Mouse (Mus musculus) thymus, adult 2 months (tissue): ENCODE results near the gene Prkcz.

Experiments
- CTCF ChIP-seq: fragments of 200-500 bp; IDR thresholded peaks from 2 replicates; pipeline ENCODE4 v1.5.1; 2012; ENCODE audit warnings: mild to moderate bottlenecking, control low read depth, low read length, moderate library complexity, borderline replicate concordance; ENCODE audit not compliant: control insufficient read depth, poor library complexity, insufficient read depth; ENCODE audit errors: extremely low read depth
- POLR2A ChIP-seq: fragments of 200-500 bp; IDR thresholded peaks from 2 replicates; pipeline ENCODE4 v1.6.1; 2012; ENCODE audit warnings: mild to moderate bottlenecking, low read length, control low read depth, moderate library complexity; ENCODE audit not compliant: control insufficient read depth, poor library complexity, insufficient read depth; ENCODE audit errors: extremely low read depth

- TF ChIP-seq CTCF, result 0 out of 2 replicates have a peak, but pooled peaks have one; percentile 21
- no peak for TF ChIP-seq POLR2A
Observed at GRCm38 (mm10) chr4:155221599-155222551, 139.3 kb downstream of the Prkcz start.
